Mouse (Mus musculus) left cerebral cortex, postnatal 36 days (tissue): ENCODE measurements around the gene Clcf1. TPM values are rescaled to one million over a fixed set of nuclear protein-coding genes. Genes with fewer than 3 reads are reported as not detected.
A peak's percentile ranks its signal among the peaks of the same experiment; 100 is the strongest.

Source experiments
- DNase-seq, 2 experiments: peaks; one replicate each; pipeline ENCODE4 v3.0.0; 2021 to 2022; ENCODE audit warnings: low spot score in 2 of 2, mixed read lengths in 1 of 2
- intact Hi-C: fragments of 180-260 bp; cut with DNase I; formaldehyde crosslinking; loops from one replicate; pipeline ENCODE4 v1.15.1; 2025
- total RNA-seq, 2 experiments: library from RNA; stranded (reverse); gene quantifications; 2 replicates each; pipeline ENCODE4 v1.2.3; 2021

Clcf1 gene
- total RNA-seq, 2 experiments from 2014 or later = 0.84 to 1.2 TPM

DNA sequence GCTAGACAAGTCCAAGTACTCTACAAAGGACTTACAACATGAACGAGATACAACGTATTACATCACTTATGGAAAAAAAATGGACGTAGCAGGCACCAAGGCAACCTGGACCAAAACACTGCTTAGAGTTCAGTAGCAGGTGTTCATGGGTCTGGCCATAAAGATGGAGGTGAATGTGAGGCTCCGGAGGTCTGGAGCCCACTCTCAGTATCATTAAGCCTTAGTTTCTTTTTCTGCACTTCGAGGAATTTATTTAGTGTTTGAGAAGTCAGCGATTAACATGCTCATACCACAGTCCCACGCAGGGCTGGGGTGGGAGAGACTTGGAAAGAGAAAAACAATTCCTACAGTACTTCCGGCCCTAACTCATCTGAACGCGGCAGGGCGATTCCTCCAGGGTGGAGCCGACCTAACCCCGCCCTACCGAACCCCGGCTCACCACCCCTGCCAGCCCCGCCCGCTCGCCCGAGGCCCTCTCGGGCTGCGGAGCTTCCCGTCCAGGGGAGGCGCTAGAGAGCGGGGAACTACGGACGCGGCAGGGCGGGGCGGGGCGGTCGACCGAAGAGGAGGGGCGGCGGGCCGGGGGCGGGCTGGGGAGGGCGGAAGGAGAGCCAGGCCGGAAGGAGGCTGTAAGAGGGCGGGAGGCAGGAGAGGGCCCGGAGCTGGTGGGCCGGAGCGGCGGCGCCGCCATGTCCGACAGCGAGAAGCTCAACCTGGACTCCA lies 22.3 kb upstream of the Clcf1 start, which contains the start of gene Ppp1ca:
Ppp1ca (plus strand) TSS at position 538 of the 723 bp plus-strand sequence.
- intact Hi-C loops = loop anchor here (5.0 kb wide), 1 partner anchor 64 kb away; the partner anchor contains the start of gene Aip
- DNase-seq = peak; percentile 90 to 91

DNA sequence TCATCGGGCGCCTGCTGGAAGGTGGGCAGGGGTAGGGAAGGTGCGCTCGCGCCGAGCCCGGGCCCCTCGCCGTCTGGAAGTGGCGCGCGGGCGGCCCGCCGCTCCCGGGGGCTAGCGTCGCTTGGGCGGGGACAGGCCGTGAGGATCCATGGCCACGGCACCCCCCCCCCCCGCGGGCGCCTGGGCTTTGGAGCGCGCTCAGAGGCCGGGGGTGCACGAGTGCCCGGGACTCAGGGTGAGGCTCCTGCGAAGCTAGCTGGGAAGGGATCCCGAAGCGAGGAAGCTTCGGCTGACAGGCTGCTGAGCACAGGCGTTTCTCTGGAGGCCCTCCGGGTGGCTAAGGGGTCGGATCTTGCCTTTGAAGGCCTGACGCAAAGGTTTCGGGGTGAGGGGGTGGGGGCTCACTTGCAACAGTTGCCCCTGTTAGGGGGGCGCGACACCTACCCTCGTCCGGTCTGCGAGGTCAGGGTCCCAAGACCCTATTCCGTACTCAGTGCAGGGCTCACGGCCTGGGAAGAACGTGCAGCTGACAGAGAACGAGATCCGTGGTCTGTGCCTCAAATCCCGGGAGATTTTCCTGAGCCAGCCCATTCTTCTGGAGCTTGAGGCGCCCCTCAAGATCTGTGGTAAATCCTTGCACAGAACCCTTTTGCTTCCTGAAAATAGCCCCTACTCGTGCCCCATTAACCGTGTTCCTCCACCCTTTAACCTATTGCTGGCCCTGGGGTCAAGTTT lies 21.6 kb upstream of the Clcf1 start:
- no peak for DNase-seq
- intact Hi-C loops = loop anchor here (5.0 kb wide), 1 partner anchor 65 kb away; the partner anchor contains the start of gene Aip

DNA sequence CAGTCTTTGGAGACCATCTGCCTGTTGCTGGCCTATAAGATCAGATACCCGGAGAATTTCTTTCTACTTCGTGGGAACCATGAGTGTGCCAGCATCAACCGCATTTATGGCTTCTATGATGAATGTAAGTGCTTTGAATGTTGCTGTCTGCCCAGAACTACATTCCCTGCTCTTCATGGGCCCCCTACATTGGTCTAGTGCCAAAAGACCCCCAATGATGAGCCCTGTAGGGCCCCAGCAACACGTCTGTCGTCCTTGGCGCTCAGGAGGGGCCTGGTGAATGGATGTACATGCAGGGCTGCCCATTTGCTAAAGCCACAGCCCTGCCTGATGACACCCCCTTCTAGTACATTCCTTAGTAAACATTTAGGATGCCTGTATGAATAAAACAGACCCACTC lies 20.9 kb upstream of the Clcf1 start:
- intact Hi-C loops = loop anchor here (5.0 kb wide), 1 partner anchor 66 kb away; the partner anchor contains the start of gene Aip
- DNase-seq = no peak

DNA sequence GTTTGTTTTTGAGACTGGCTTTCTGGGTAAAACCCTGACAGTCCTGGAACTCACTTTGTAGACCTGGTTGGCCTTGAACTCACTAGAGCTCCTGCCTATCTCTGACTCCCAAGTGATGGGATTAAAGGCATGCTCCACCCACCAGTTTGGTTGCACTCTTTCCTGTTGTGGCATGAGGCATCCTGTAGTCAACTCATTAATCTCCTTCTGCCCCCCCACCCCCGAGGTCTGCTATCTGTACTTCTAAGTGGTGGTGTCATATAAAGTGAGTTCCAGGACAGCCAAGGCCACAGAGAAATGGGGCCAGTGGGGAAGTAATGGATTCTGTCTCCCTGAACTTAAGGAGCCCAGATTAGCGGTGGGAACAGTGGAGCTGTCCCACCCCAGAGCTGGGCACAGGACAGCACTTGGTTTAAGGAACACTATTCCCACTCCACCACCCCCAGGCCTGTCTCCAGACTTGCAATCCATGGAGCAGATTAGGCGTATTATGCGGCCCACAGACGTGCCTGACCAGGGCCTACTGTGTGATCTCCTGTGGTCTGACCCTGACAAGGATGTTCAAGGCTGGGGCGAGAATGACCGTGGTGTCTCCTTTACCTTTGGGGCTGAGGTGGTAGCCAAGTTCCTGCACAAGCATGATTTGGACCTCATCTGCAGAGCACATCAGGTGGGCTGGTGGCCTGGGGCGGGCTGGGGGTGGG lies 19.9 kb upstream of the Clcf1 start:
- DNase-seq = no peak
- intact Hi-C loops = loop anchor here (5.0 kb wide), 1 partner anchor 67 kb away; the partner anchor contains the start of gene Aip

DNA sequence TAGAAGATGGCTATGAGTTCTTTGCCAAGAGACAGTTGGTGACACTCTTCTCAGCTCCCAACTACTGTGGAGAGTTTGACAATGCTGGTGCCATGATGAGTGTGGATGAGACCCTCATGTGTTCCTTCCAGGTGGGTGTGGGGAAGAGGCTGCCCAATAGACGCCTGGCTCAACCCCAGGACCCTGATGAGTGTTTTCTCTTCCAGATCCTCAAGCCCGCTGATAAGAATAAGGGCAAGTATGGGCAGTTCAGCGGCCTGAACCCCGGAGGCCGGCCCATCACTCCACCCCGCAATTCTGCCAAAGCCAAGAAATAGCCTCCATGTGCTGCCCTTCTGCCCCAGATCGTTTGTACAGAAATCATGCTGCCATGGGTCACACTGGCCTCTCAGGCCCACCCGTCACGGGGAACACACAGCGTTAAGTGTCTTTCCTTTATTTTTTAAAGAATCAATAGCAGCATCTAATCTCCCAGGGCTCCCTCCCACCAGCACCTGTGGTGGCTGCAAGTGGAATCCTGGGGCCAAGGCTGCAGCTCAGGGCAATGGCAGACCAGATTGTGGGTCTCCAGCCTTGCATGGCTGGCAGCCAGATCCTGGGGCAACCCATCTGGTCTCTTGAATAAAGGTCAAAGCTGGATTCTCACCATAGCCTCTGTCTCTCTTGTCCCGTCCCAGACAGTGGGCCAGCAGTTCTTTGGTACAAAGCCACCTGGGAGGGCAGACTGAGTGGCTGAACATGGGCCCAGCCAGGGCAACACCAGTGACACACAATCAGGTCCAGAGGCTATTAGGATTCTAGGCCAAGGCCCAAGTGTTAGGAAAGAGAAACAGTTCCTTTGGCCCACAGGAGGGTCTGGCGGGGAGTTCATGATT lies 19.0 kb upstream of the Clcf1 start:
- intact Hi-C loops = loop anchor here (5.0 kb wide), 1 partner anchor 68 kb away; the partner anchor contains the start of gene Aip
- DNase-seq = no peak

DNA sequence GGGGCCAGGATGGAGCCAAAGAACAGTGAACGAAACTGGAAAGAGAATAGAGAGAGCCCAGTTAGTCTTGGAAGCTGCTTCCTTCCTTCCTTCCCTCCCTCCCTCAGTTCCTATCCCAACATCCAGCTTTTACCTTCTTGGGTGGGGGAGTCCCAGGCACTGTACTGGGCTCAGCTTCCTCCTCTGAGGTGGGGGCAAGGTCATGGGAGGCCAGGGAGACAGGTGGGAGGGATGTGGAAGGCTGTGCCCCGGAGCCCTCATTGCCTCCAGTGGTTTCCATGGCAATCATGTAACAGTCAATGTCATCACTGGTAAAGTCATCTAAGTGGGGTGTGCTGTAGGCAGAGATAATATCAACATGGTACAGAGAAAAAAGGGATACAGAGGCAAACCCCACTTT lies 18.0 kb upstream of the Clcf1 start:
- no peak for DNase-seq
- intact Hi-C loops = no loop called here

DNA sequence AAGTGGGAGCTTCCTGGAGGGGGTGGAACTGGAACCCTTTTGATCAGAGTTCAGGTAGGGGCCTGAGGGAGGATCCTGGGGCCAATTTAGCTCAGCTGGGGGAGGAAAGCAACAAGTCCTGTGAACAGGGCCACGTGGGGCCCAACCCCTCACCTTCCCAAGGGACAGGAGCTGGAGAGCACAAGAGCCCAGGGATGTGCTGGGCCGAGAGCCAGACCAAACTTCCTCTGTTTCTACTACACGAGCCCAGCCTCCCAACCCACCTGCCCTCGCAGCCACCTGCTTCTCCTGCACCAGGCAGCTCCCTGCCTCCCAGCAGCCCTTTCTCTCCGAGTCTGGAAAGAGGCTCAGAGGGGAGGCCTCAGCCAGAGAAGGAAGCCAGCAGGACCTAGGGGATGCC lies 17.5 kb upstream of the Clcf1 start:
- intact Hi-C loops = no loop called here
- no peak for DNase-seq

DNA sequence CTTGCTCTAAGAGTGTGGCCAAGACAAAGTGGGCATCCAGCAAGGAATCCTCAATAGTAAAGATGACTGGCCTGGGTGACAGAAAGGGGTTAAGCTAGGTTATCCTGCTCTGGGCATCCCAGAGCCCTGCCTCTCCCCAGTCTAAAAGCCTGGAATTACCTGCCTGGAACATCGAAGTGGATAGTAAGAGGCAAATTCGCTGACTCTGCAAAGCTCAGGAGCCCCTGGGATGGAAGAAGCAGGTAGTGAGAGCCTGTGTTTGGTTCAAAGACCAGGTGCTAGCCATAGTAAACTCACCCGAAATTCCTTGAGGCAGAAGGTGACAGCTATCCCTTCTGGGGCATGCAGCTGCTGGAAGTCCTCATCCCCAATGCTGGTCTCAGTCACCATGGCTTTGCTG lies 16.9 kb upstream of the Clcf1 start:
- intact Hi-C loops = no loop called here
- no peak for DNase-seq

DNA sequence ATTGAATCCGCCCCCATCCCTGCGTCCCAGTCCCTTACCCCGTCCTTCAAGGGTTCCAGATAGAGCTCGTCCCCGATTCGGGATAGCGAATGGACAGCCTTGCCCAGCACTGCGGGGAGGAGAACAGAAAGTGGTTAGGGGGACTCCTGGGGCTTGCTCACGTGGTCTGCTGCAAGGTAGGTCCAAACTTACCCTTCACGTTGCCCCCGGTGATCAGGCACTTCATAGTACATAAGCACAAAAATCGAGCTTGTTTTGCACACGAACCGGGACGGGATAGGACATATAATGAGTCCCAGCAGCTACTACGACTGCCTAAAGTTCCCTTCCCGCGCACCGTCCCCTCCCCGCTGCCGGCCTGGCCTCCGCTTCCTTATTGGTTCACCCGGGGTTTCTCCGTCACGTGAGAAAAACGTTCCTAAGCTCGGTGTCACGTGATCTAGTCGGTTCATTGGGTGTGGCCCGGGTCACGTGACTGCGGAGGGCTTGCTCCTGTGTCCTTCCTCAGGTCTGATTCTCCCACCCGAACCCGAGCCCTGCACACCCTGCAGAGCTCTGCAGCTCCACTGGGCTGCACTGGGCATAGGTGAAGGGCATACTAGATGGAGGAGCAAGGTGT lies 12.6 kb upstream of the Clcf1 start, which contains the start of gene Rad9a:
Rad9a (minus strand) TSS at position 372 of the 619 bp plus-strand sequence.
- intact Hi-C loops = loop anchor here (5.0 kb wide), 1 partner anchor 34 kb away; no protein-coding TSS in a partner anchor
- peak; percentile 92 to 94 for DNase-seq

DNA sequence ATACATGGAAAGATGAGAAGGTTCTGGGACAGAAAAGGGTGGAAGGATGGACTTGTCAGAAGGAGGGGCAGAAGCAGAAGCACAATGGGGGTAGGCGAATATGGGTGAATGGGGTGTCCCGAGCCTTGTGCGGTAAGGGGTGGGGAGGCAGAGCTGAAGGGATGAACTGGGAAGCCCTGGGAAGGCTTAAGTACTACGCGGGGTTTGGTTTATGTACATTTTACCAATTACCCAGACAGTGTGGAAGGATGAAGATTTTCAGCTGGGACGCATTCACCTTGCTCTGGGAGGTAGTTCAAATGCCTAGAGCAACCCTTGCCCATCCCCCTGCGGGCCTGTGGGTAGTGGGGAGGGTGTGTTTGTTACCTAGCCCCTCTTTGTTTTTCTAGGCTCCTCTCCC lies 11.9 kb upstream of the Clcf1 start:
- intact Hi-C loops = loop anchor here (5.0 kb wide), 1 partner anchor 35 kb away; no protein-coding TSS in a partner anchor
- DNase-seq = no peak

DNA sequence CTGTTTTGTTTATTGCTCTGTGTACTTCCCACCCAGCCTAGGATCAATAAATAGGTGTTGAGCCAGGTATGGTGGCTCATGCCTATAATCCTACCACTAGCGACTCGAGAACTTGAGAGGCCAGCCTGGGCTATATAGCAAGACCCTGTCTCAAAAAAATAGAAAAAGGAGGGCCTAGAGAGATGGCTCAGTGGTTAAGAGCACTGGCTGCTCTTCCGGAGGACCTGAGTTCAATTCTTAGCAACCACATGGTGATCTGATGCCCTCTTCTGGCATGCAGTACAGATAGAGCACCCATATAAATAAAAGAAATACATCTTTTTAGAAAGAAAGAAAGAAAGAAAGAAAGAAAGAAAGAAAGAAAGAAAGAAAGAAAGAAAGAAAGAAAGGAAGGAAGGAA lies 10.9 kb upstream of the Clcf1 start:
- intact Hi-C loops = loop anchor here (5.0 kb wide), 1 partner anchor 36 kb away; no protein-coding TSS in a partner anchor
- DNase-seq = no peak

DNA sequence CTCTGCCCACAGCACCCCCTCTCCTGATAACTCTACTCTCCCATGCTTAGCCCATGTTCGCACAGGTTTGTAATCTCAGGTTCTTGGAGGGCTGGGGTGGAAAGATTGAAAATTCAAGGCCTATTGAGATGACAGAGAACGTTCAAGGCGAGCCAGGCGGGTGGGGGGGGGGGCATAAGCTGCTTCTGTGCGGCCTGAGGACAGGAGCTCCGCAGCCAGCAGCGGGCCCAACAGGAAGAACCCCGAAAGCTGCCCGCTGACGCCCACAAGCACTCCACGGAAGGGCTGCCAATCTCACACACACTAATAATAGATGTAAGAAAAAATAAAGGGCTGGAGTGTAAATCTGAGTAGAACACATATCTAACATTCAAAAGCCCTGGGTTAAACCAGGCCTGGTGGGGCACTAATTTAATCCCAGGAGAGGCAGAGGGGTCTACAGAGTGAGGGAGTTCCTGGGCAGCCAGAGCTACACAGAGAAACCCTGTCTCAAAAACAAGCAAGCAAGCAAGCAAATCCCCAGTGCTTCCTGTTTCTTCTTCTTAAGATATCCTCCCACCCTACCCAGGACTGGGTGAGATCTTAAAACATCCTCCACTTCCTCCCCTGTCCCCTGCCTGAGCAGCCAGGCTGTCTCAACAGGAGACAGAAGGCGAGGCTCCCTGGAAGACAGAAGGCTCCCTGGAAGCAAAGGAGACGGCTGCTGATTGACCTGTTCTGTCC lies 10.3 kb upstream of the Clcf1 start:
- no peak for DNase-seq

DNA sequence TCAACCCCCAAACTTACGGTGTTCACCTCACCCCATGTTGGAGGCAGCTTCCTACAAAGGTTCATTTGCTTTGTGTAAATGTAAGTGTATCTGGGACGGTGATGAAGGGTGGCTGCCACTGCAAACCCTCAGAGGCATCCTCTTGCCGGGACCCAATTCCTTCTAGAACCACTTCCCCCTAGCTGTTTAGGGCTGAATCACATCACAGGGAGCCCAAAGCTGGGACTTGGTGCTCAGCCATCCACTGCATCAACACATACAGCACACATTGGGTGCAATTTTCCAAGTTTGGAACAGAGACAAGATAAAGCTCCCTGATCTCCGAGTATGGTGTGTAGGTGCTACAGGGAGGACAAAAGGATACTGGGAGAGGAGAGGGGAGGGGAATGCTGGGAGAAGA lies 9.1 kb upstream of the Clcf1 start:
- DNase-seq = no peak
- intact Hi-C loops = loop anchor here (5.0 kb wide), 1 partner anchor 38 kb away; no protein-coding TSS in a partner anchor

More for the DNA sequence above, 10.3 kb upstream of the Clcf1 start:
- intact Hi-C loops = loop anchor here (5.0 kb wide), 1 partner anchor 36 kb away; no protein-coding TSS in a partner anchor

DNA sequence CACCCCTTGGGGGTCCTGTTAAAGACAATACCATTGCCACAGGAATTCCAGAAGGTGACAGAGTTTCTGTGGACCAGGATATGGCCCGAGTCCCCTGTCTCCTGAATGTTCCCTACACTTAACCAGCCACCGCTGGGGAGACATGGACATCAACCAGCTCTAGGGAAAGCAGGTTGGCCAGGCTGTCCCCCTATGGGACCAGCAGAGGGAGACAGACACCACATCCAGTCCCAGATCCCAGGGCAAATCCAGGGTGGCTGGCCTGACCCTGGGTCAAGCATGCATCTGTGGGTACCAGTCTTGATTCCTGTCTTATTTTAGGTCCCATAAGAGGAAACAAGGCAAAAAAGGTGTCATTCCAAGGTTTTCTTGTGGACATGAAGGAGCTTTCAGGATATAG lies 7.1 kb upstream of the Clcf1 start:
- peak in 1 of 2 experiments; percentile 58 for DNase-seq
- intact Hi-C loops = loop anchor here (2.0 kb wide), 1 partner anchor 22 kb away; no protein-coding TSS in a partner anchor

DNA sequence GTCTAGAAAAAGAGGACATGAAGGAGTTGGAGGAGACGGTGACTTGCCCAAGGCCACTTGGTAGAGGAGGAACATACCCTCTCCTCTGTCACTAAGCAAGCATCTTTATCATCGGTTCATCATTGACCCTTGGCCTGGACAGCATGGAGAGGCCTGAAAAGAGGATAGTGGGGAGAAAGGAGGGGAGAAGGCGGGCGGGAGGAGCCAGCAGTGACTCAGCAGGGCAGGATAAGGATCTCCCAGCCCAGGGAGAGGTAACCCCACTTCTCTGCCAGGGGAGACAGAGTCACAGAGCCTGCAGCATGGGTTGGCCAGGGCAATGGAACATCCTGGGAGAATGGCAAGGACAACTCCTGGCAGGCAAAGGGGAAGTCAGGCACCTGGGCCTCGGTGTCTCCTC lies 5.5 kb upstream of the Clcf1 start:
- DNase-seq = no peak
- intact Hi-C loops = no loop called here

DNA sequence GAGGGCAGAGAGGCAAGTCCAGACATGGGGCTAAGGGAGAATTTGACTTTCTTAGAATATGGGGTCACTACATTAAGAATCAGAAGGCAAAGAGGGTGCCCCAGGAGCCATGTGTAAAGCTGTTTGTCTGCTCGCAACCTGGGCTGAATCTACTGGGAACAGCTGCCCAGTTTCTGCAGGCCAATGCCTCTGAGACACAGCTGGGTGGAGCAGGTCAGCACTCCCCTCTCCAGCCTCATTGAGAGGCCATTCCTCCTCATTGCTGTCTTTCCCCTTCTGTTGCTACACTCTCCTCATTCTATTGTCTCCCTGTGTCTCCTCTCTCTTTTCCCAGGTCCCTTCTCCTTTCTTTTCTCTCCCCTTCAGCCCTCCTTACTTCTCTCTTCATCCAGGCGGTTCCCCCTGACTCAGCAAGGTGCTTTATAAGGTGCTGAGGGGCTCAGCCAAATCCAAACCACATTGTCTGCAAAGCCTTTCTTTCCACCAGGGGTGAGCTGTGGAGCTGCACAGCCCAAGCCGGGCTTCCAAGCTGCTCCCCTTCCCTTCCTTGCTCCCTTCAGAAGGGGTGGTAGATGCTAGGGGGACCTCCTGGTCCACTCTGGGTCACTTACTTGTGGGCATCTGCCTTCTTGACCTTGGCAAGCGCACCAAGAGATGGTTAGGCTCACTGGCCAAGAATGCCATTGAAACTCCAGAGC lies 2.0 kb upstream of the Clcf1 start:
- DNase-seq = no peak
- intact Hi-C loops = no loop called here

DNA sequence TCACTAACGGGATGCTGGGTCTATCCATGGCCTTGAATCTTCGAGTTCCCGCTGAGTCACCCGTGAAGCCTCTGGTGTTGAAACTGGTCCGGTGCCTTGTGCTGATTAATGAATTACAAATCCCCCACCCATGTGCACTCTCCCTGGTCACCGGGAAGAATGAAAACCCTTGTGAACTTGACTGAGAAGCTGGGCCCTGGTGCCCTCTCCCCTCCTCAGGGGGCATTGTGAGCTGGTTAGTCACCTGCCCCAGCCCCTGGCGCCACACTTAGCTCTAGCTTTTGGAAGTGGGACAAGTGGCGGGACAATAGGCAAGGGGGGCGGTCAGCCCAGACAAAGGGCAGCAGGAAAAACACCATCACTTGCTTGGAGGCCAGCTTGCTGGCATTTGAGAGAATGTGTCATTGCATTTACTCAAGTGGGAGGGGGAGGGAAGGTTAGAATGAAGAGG lies 489 bp upstream of the Clcf1 start:
- DNase-seq = no peak
- intact Hi-C loops = no loop called here
